Mouse (Mus musculus) hematopoietic stem cell, adult 5-6 weeks (primary cell): ENCODE measurements around the gene Ddah2. TPM values are rescaled to one million over a fixed set of nuclear protein-coding genes. Genes with fewer than 3 reads are reported as not detected.
A peak's percentile ranks its signal among the peaks of the same experiment; 100 is the strongest.

Experiments
- ATAC-seq, 2 experiments: fragments of 125-278 bp in 1 of 2; replicated peaks in 1 of 2; 2 replicates each; pipeline ENCODE4 v1.8.0; 2016 to 2017; ENCODE audit warnings: inconsistent platforms in 2 of 2, mild to moderate bottlenecking in 2 of 2, moderate number of reproducible peaks in 2 of 2, low read depth in 1 of 2, moderate TSS enrichment in 1 of 2; ENCODE audit not compliant: low FRiP score in 2 of 2, poor library complexity in 2 of 2, severe bottlenecking in 2 of 2, insufficient read depth in 1 of 2, low TSS enrichment in 1 of 2
- total RNA-seq: library from RNA; stranded (forward); fragments of 172-1452, 232-1000 nt; gene quantifications from 2 replicates; pipeline ENCODE4 v1.2.3, GENCODE M21; 2017

The Ddah2 gene
- total RNA-seq, 1 experiment from 2014 or later, result 32.3 TPM

DNA sequence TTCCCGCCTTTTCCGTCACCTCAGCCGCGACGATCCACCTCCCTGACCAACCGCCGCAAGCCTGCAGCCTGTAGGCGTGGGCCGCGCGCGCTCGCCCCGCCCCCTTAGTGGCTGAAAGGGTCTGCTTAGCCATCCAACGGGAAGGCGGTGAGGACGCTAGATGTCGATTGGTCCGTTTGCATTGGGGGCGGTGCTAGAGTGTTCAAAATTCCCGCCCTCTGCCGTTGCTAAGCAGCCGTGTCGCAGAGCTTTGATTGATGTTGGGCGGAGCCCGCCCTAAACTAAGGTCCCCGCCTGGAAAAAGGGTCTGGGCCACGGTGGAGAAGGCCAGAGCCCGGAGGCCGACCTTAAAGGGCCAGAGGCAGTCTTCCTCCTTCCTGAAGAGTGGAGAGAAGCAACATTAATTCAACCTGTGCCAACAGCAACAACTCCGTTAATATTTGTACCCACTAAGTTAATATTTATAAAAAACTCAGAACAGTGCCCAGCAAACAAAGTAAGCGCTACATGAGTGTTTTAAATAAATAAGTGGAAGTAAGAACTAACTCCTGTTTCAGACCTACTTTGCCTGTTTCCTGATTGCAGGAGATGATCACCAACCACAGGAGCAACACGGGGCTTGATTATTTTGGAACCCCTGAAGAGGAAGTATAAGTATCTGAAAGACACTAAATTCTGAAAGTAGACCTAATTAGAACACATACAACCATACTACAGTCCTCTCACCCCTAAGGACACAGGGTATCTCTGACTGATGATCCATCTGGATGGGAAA is 12.0 kb upstream of the Ddah2 start, which contains the start of gene Msh5:
Gene Msh5, minus strand, starts transcription at position 65 of the 775 bp plus-strand sequence.
- peak; percentile 80 to 81 for ATAC-seq

DNA sequence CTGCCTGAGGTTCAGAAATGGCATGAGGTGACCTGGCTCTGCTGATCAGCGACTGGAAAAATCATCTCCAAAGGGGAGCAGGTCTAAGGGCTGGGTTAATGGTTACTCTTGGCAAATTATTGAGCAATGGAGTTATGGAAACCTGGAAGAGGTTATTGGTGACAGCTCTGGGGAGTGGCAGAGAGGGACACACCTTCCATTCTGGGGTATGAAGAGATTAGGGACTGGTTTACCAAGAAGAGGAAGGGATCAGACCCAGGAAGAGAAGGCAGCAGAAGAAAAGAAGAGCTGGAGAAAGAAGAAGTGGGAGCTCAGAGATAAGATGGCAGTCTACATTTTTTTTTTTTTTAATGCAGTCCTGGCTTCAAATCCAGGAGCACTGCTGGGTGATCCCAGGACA is 11.1 kb upstream of the Ddah2 start:
- ATAC-seq, result no peak

DNA sequence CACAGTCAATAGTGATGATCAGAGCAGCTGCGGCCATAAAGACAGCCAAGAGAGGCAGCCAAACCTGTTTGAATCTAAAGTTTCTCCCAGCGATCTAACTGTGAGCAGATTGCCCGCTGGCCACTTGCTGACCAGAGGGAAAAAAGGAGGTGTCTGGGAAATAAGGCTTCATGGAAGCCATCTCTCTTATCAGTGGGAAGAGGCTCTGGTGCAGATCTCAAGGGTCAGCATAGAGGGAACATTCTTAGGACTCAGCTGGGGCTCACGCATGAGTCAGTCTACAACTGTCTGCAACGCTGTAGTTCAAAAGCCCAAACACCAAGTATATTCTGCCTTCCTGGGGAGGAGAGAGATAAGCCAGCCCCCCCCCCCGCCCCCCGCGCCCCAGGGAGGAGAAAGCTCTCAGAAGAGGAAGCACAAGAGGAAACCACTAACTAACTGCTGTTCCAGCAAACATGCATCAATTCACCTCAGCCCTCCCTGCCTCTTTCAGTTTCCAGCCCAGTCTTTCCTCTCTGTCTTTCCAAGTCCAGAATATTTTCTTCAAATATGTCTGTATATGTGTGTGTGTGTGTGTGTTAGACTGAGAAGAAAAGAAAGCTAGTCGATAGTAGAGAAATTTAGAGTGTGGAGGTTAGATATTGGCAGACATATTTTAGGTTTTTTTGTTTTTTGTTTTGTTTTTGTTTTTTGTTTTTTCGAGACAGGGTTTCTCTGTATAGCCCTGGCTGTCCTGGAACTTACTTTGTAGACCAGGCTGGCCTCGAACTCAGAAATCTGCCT is 10.5 kb upstream of the Ddah2 start:
- ATAC-seq, result 0 out of 4 replicates have a peak, but pooled peaks have one; percentile 6 to 24

- no peak for ATAC-seq
These were observed 9.8 kb upstream of the Ddah2 start for GRCm38 (mm10) chr17:35048932-35049440.

- peak; percentile 19 to 39; a peak in 3 of 4 replicates for ATAC-seq
These were observed 9.2 kb upstream of the Ddah2 start, which contains the start of gene Clic1 for GRCm38 (mm10) chr17:35049561-35050016. Gene Clic1 (plus strand): TSS chr17:35049966.

DNA sequence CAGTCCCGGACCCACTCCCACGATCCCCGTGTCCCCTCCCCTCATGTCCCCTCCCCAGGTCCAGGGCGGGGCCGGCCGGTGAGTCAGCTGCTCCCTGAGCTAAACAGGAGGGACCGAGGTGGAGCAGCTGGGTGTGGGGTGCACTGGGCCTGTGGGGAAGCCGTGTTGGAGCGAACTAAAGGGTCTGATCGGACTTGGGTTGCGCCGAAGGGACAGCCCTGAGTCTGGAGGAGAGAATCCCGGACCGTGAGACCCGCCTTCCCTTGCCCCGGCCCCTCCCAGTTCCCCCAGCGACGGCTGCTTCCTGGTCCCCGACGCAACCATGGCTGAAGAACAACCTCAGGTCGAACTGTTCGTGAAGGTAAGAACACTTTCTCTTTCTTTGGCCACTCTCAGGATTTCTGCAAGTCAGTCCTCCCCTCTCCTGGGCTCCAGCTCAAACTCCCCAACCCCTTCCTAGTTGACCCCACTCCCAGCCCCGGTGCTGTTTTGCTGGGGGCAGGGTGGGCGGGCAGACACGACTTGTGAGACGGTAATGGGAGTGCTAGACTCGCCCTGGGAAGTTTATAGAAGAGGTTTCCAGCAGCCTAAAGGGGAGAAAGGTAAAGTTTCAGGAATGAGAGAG is 8.6 kb upstream of the Ddah2 start:
- ATAC-seq, result peak; percentile 9; a peak in 1 of 4 replicates

DNA sequence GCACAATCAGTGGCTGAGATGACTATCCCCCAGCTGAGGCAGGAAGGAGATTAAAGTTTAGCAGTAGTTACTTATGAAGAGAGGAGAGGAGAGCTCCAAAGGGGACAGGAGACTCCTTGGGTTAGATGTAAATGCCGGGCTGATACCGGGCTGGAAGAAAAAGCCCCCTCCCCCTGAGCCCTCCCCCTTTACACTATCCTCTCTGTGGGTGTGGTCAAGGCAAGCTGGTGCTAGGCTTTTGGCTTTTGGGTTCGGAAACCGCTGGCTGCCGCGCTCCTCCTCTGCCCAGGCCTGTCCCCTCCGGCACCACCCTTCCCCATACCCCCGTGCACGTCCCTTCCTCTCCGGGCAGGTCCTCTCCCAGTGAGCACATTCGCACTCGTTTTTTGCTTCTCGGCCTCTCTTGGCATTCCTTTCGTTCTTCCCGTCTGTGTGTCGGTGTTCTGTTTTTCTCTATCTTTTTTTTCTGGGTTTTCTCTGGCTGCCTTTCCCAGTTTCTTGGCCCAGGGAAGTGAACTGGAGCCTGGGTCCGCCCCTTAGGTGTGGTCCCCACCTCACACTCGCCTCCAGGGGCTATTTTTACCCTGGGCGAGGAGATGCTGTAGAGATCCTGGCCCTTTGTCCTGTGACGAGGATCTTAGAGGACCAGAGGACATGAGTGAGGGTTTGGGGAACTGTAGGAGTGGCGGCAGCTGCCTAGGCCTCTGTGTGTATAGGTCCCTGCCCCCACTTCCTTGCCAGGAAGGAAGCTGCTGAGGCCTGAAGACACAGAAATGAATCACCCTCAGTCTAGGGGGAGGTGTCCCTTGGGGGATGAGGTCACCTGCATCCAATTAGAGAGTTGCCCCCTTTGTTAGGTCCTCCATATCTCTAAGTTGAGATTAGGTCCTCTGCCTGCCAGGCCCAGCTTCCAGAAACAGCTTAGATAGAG is 7.4 kb upstream of the Ddah2 start:
- ATAC-seq, result peak; percentile 57 to 72

DNA sequence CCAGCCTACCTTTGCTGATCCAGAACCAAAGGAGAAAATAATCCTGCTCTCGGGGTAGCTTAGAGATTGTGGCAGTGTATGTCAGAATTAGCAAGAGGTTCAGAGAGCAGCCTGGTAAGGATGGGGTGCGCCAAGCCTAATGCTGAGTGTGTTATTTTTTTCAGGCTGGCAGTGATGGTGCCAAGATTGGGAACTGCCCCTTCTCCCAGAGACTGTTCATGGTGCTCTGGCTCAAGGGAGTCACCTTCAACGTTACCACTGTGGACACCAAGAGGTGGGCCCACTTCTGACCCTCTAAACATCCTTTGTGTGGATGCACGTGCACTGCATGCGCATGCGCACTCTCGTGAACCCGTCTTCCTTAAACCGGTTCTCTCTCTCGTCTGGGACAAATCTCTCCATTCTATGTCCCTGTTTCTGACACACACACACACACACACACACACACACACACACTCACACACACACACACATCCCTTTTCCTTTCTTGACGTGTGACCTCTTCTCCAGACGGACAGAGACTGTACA is 6.5 kb upstream of the Ddah2 start:
- no peak for ATAC-seq

DNA sequence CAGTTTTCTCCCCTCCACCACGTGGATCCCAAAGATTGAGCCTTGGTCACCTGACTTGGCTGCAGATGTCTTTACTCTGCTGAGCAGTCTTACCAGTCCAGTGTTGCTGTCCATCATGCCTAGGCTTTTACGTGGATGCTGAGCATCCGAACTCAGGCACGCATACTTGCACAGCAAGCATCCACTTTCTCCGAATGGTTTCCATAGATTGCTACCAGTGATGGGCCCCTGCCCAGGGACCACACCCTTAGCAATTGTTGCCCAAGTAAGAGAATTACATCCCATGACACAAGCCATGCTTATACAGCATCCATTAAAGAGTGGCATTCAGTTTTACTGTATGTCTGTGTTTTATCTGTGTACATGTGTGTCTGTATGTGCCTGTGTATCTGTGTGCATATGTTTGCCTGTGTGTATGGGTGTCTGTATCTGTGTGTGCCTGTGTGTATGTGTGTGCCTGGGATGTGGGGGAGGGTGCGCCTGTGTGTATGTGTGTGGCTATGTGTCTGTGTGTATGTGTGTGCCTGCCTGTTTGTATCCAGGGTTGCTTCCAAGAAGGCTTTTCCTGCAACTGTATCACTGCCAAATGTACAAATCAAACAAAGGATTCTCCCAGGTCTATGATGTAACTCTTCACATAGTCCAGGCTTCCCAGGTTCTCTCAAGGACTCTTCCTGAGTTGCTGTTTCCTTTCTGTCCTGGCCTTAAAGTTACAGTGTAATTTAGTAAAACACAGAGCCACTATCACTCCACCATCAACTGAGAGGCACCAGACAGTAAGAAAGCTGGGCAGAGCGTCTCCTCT is 2.9 kb upstream of the Ddah2 start:
- no peak for ATAC-seq

DNA sequence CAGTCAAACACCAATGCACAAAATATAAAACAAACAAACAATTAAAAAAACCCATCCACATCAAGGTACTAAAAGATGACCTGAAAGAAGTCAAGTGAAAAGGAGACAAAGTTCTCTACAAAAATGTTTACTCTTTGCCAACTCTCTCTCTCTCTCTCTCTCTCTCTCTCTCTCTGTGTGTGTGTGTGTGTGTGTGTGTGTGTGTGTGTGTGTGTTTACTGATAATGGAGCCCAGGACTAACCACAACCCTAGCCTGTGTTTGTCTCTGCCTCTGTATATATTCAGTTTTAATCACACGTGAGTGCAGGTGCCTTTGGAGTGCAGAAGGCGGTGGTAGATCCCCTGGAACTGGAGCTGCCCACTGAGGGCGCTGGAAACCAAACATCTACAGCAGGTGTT is 1.7 kb upstream of the Ddah2 start:
- ATAC-seq, result no peak

GRCm38 (mm10) chr17:35058316-35058715 is 519 bp upstream of the Ddah2 start:
- ATAC-seq, result no peak

DNA sequence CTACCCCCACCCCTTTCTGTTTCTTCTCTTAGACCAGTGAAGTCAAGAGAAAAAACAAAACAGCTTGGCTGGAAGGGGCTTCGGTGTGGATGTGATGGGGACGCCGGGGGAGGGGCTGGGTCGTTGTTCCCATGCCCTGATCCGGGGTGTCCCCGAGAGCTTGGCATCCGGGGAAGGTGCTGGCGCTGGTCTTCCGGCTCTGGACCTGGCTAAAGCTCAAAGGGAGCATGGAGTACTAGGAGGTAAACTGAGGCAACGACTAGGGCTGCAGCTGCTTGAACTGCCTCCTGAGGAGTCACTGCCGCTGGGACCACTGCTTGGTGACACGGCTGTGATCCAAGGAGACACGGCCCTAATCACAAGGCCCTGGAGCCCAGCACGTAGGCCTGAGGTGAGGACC is 1.2 kb downstream of the Ddah2 start:
- no peak for ATAC-seq

DNA sequence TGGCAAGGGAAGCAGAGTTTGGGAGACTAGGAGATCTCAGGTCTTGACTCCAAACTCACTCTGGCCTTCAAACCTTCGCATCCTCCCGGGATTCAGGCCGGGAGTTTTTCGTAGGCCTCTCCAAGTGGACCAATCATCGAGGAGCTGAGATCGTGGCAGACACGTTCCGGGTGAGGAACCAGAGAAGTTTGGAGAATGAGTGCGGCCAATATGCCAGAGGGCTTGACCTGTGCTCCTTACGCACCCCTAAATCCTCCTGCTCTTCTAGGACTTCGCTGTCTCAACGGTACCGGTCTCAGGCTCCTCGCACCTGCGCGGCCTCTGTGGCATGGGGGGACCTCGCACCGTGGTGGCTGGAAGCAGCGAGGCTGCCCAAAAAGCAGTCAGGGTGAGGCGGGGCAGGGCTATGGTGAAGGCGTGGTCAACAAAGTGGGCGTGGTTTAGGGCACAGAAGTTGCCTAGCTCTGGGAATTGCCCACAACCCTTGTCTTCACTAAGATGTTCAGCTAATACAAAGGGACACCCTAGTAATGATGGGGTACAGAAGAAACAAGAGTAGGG is 2.0 kb downstream of the Ddah2 start:
- ATAC-seq, result no peak

- no peak for ATAC-seq
These were observed 2.5 kb downstream of the Ddah2 start for GRCm38 (mm10) chr17:35061299-35061698.

GRCm38 (mm10) chr17:35063466-35063865 is 4.6 kb downstream of the Ddah2 start:
- no peak for ATAC-seq
